Mouse (Mus musculus): ENCODE data around the gene Mfn1.

GRCm38 (mm10) chr3:32628141-32628540 is 98.9 kb downstream of the Mfn1 start:
- TF ChIP-seq CTCF (IDR thresholded peaks at IDR 0.05; ENCODE audit: low read depth, low read length) (no peak), GATA1 (IDR thresholded peaks at IDR 0.05; ENCODE audit: borderline replicate concordance, low read length) (no peak), TAL1 (conservative IDR thresholded peaks at IDR 0.05; ENCODE audit: low read depth, low read length) (no peak), POLR2AphosphoS5 (IDR thresholded peaks at IDR 0.05; ENCODE audit: insufficient replicate concordance, low read depth, low read length) (no peak)
